Mouse (Mus musculus) liver, embryonic 11.5 days (tissue): ENCODE data around the gene Msmo1. TPM values are rescaled to one million over a fixed set of nuclear protein-coding genes. Genes with fewer than 3 reads are reported as not detected.

Experiments
- ATAC-seq: fragments of 200-750 bp; cut with Nextera tagmentation; replicated peaks from 2 replicates; pipeline ENCODE4 v1.8.0; 2017; ENCODE audit warnings: moderate number of reproducible peaks, mild to moderate bottlenecking, moderate TSS enrichment, moderate library complexity; ENCODE audit not compliant: low FRiP score
- DNase-seq: peaks from one replicate; pipeline ENCODE4 v3.0.0-alpha.2; 2017; ENCODE audit warnings: low spot score
- H3K27ac ChIP-seq: fragments of 300-500 bp; sonication (generic); 2 replicates; pipeline ENCODE4 v1.5.1; 2014; ENCODE audit warnings: mild to moderate bottlenecking, low read depth, low read length, control low read depth
- H3K27me3 ChIP-seq: fragments of 300-500 bp; sonication (generic); replicated peaks from 2 replicates; pipeline ENCODE4 v1.6.1; 2014; ENCODE audit warnings: low read length, mixed read lengths; ENCODE audit not compliant: control insufficient read depth, insufficient read depth
- H3K36me3 ChIP-seq: fragments of 300-500 bp; sonication (generic); 2 replicates; pipeline ENCODE4 v1.6.1; 2014; ENCODE audit warnings: mild to moderate bottlenecking, low read length, moderate library complexity, mixed read lengths; ENCODE audit not compliant: control insufficient read depth, insufficient read depth
- H3K4me1 ChIP-seq: fragments of 300-500 bp; sonication (generic); replicated peaks from 2 replicates; pipeline ENCODE4 v1.6.1; 2014; ENCODE audit warnings: low read length, mixed read lengths; ENCODE audit not compliant: control insufficient read depth, insufficient read depth
- H3K4me2 ChIP-seq: fragments of 300-500 bp; sonication (generic); 2 replicates; pipeline ENCODE4 v1.6.1; 2014; ENCODE audit warnings: mild to moderate bottlenecking, control low read depth, moderate library complexity
- H3K4me3 ChIP-seq: fragments of 300-500 bp; sonication (generic); 2 replicates; pipeline ENCODE4 v1.5.1; 2014; ENCODE audit warnings: low read depth, low read length, control low read depth
- H3K9ac ChIP-seq: fragments of 300-500 bp; sonication (generic); 2 replicates; pipeline ENCODE4 v1.6.1; 2014; ENCODE audit warnings: low read depth, low read length, control low read depth
- H3K9me3 ChIP-seq: fragments of 300-500 bp; sonication (generic); 2 replicates; pipeline ENCODE4 v1.6.1; 2016; ENCODE audit warnings: low read length, inconsistent platforms, mixed read lengths; ENCODE audit not compliant: control insufficient read depth
- WGBS: fragments of 180-500 bp; shearing (Covaris S2); extraction: QIAGEN DNeasy Blood & Tissue Kit; methylation state at CpG from one replicate; pipeline ENCODE4 v1.1.7; 2014; 5-methylcytosine and 5-hydroxymethylcytosine counted together
- polyA plus RNA-seq: library from polyadenylated mRNA; unstranded; fragments of >200 nt; fragmentation: Nextera tagmentation; extraction: Ambion mirVana; gene quantifications from 2 replicates; pipeline ENCODE4 v1.2.1, GENCODE M21; 2014

Gene Msmo1
- polyA plus RNA-seq, 1 experiment from 2014 or later: 132 TPM

GRCm38 (mm10) chr8:64762751-64763150, 29.2 kb upstream of the Msmo1 start:
- Histone ChIP-seq H3K4me2 (no peak overlapping the region), H3K4me3 (no peak overlapping the region), H3K9ac (no peak overlapping the region), H3K4me1 (no peaks in the 10 kb centered on the region), H3K27ac (no peak overlapping the region), H3K9me3 (no peaks in the 10 kb centered on the region), H3K27me3 (no peaks in the 10 kb centered on the region), H3K36me3 (no peaks in the 10 kb centered on the region)
- 93% methylated on average over 1 of the region's 1 CpGs for WGBS
- ATAC-seq: no peak
- DNase-seq: no peak

GRCm38 (mm10) chr8:64761430-64761829, 27.8 kb upstream of the Msmo1 start:
- 71% methylated on average over 8 of the region's 8 CpGs for WGBS
- peak; percentile 31; the same call in 1 of the 2 replicates for ATAC-seq
- no peaks in the 10 kb centered on the region for H3K4me1 ChIP-seq

GRCm38 (mm10) chr8:64757956-64758355, 24.4 kb upstream of the Msmo1 start:
- H3K9me3 ChIP-seq: no peaks in the 10 kb centered on the region
- no peak overlapping the region for H3K9ac ChIP-seq
- no peak overlapping the region for H3K27ac ChIP-seq
- H3K27me3 ChIP-seq: no peaks in the 10 kb centered on the region
- 94% methylated on average over 15 of the region's 15 CpGs for WGBS
- DNase-seq (no peak), ATAC-seq (no peak)
- peaks cover 4% of the 10 kb centered on the region; the same call in 1 of the 2 replicates for H3K36me3 ChIP-seq
- H3K4me1 ChIP-seq: no peaks in the 10 kb centered on the region
- no peak overlapping the region for H3K4me3 ChIP-seq
- H3K4me2 ChIP-seq: no peak overlapping the region

More at GRCm38 (mm10) chr8:64761430-64761829, 27.8 kb upstream of the Msmo1 start:
- no peak for DNase-seq
- Histone ChIP-seq H3K4me2 (no peak overlapping the region), H3K9me3 (no peaks in the 10 kb centered on the region), H3K9ac (no peak overlapping the region), H3K36me3 (no peaks in the 10 kb centered on the region), H3K4me3 (no peak overlapping the region), H3K27me3 (no peaks in the 10 kb centered on the region), H3K27ac (no peak overlapping the region)

GRCm38 (mm10) chr8:64746215-64747058, 12.8 kb upstream of the Msmo1 start:
- 69% methylated on average over 10 of the region's 10 CpGs for WGBS
- Histone ChIP-seq H3K4me1 (no peaks in the 10 kb centered on the region), H3K27me3 (no peaks in the 10 kb centered on the region), H3K27ac (no peak overlapping the region), H3K4me2 (no peak overlapping the region; the same call in 1 of the 2 replicates), H3K9me3 (no peaks in the 10 kb centered on the region), H3K36me3 (peaks cover 5% of the 10 kb centered on the region), H3K9ac (no peak overlapping the region), H3K4me3 (no peak overlapping the region)
- no peak for DNase-seq
- ATAC-seq: peak; percentile 44

GRCm38 (mm10) chr8:64740547-64741211, 7.1 kb upstream of the Msmo1 start:
- H3K4me3 ChIP-seq: no peak overlapping the region
- H3K4me2 ChIP-seq: no peak overlapping the region
- ATAC-seq (peak; percentile 74), DNase-seq (no peak)
- no peak overlapping the region for H3K27ac ChIP-seq
- 66% methylated on average over 13 of the region's 13 CpGs for WGBS
- no peaks in the 10 kb centered on the region for H3K36me3 ChIP-seq
- no peak overlapping the region for H3K9ac ChIP-seq
- no peaks in the 10 kb centered on the region for H3K27me3 ChIP-seq
- peaks cover 3% of the 10 kb centered on the region; the same call in 1 of the 2 replicates for H3K4me1 ChIP-seq
- no peaks in the 10 kb centered on the region for H3K9me3 ChIP-seq

- Histone ChIP-seq H3K36me3 (no peaks in the 10 kb centered on the region), H3K4me1 (peaks cover 11% of the 10 kb centered on the region), H3K4me2 (no peak overlapping the region), H3K27me3 (no peaks in the 10 kb centered on the region), H3K4me3 (no peak overlapping the region), H3K9me3 (no peaks in the 10 kb centered on the region), H3K9ac (no peak overlapping the region), H3K27ac (no peak overlapping the region)
- ATAC-seq (no peak), DNase-seq (no peak)
- 88% methylated on average over 1 of the region's 1 CpGs for WGBS
These were observed 5.3 kb upstream of the Msmo1 start for GRCm38 (mm10) chr8:64738916-64739315.

- Histone ChIP-seq H3K27me3 (no peaks in the 10 kb centered on the region), H3K4me3 (no peak overlapping the region), H3K9ac (no peak overlapping the region), H3K4me1 (peaks cover 11% of the 10 kb centered on the region), H3K36me3 (no peaks in the 10 kb centered on the region), H3K9me3 (no peaks in the 10 kb centered on the region), H3K4me2 (no peak overlapping the region), H3K27ac (no peak overlapping the region)
- DNase-seq: no peak
- no peak for ATAC-seq
- 78% methylated on average over 3 of the region's 3 CpGs for WGBS
These were observed 3.3 kb upstream of the Msmo1 start for GRCm38 (mm10) chr8:64736767-64737323.

- H3K27me3 ChIP-seq: no peaks in the 10 kb centered on the region
- H3K9me3 ChIP-seq: no peaks in the 10 kb centered on the region
- peaks cover 7% of the 10 kb centered on the region; the same call in 1 of the 2 replicates for H3K36me3 ChIP-seq
- H3K9ac ChIP-seq: no peak overlapping the region
- H3K27ac ChIP-seq: no peak overlapping the region
- H3K4me3 ChIP-seq: no peak overlapping the region
- WGBS: 48% methylated on average over 8 of the region's 8 CpGs
- ATAC-seq (no peak), DNase-seq (no peak)
- H3K4me1 ChIP-seq: peaks cover 8% of the 10 kb centered on the region
- H3K4me2 ChIP-seq: no peak overlapping the region
These were observed 1.6 kb upstream of the Msmo1 start for GRCm38 (mm10) chr8:64735161-64735560.
